23 mouse cellular contexts compared by ENCODE assay signal in the genomic region with DNA sequence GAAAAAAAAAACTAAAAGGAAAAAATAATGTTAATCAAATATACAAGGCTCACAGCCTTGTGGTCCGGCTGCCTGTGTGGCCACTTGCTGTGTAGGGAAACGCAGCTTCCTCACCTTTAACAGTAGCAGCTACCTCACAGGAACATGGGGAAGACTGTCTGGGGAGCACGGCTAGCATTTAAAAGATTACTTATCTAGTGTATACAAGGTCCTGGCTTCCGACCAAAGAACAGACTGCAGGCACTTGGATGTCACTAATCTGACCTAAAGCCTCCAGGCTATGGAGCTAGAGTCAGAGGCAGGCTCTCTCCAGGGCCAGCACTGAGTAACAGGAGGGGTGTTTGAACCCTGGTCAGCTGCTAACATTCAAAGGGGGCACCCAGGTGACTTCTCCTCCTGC. TPM values are rescaled to one million over a fixed set of nuclear protein-coding genes. Genes with fewer than 3 reads are reported as not detected.
DNase-seq lines count a peak whose midpoint lies in the region; ATAC-seq and TF ChIP-seq lines count a peak whose summit lies in the region.
"Had no signal": no experiment of that assay in that cellular context is flagged by ENCODE, and none has a peak within 500 bp of the region (broad histone marks: within the 10 kb centered on the region; RNA-seq: fewer than 3 reads in every experiment).

No protein-coding gene starts in this region.

- DNase-seq in CD4-positive, CD25-positive, alpha-beta regulatory T cell, adult 2 months (ENCODE audit: low read depth, low spot score), result peak; percentile 24
- peak; percentile 48 for DNase-seq in lung, postnatal 36 days
- DNase-seq in lung, adult 18-20 months, result no peak
- DNase-seq in thymus, postnatal 4 days, result peak; percentile 51
- no peak for DNase-seq in thymus, postnatal 0 days (ENCODE audit: low spot score)
- DNase-seq: adrenal gland, postnatal 36 days; cerebellum, adult 11-12 months; cerebellum, postnatal 14 days; kidney, postnatal 4 days; liver, embryonic 13.5 days; retina, postnatal 1 day had no signal

- WGBS in small intestine, adult 2 months, result 29% methylated on average over 4 of the region's 4 CpGs
- 91% methylated on average over 4 of the region's 4 CpGs for WGBS in hindbrain, embryonic 16.5 days

- peak overlapping the region; percentile 16; the same call in 1 of the 2 replicates for H3K27ac ChIP-seq in small intestine, adult 2 months (ENCODE audit: insufficient read depth, low read depth, low read length)
- no peak overlapping the region for H3K27ac ChIP-seq in hindbrain, embryonic 16.5 days (ENCODE audit: low read depth, low read length)
- H3K27ac ChIP-seq: heart, embryonic 10.5 days; hindbrain, embryonic 10.5 days; hindbrain, postnatal 0 days; liver, embryonic 13.5 days; lung, embryonic 15.5 days; midbrain, embryonic 15.5 days; neural tube, embryonic 13.5 days had no signal

- no peaks in the 10 kb centered on the region for H3K27me3 ChIP-seq in small intestine, adult 2 months (ENCODE audit: control insufficient read depth, insufficient read depth, low read length)
- no peaks in the 10 kb centered on the region for H3K27me3 ChIP-seq in hindbrain, embryonic 16.5 days (replicated peaks; ENCODE audit: control insufficient read depth, insufficient read depth, low read length)
- H3K27me3 ChIP-seq: kidney, embryonic 15.5 days; liver, embryonic 13.5 days; lung, embryonic 15.5 days; midbrain, embryonic 15.5 days; neural tube, embryonic 13.5 days; Patski had no signal

- no peaks in the 10 kb centered on the region for H3K9me3 ChIP-seq in hindbrain, embryonic 16.5 days (ENCODE audit: control insufficient read depth, low read length)
- H3K9me3 ChIP-seq: liver, embryonic 13.5 days; lung, embryonic 15.5 days; midbrain, embryonic 15.5 days; neural tube, embryonic 13.5 days had no signal

- no peak for TF ChIP-seq CTCF in small intestine, adult 2 months (IDR thresholded peaks at IDR 0.05; ENCODE audit: extremely low read depth, insufficient read length, insufficient replicate concordance, low read depth, low read length)

- no peaks in the 10 kb centered on the region for H3K36me3 ChIP-seq in small intestine, adult 2 months (ENCODE audit: control insufficient read depth, insufficient read depth, low read length)
- H3K36me3 ChIP-seq in hindbrain, embryonic 16.5 days (ENCODE audit: control insufficient read depth, insufficient read depth, low read length), result no peaks in the 10 kb centered on the region
- H3K36me3 ChIP-seq: heart, embryonic 10.5 days; hindbrain, embryonic 10.5 days; kidney, embryonic 15.5 days; liver, embryonic 13.5 days; lung, embryonic 15.5 days; midbrain, embryonic 15.5 days; neural tube, embryonic 13.5 days had no signal

- H3K4me1 ChIP-seq in small intestine, adult 2 months (ENCODE audit: control insufficient read depth, insufficient read depth, insufficient read length, low read length), result no peaks in the 10 kb centered on the region
- no peaks in the 10 kb centered on the region for H3K4me1 ChIP-seq in hindbrain, embryonic 16.5 days (ENCODE audit: control insufficient read depth, insufficient read depth, low read depth, low read length)
- H3K4me1 ChIP-seq: hindbrain, embryonic 10.5 days; midbrain, embryonic 15.5 days; neural tube, embryonic 13.5 days had no signal

- H3K4me3 ChIP-seq in small intestine, adult 2 months (ENCODE audit: low read depth, low read length), result no peak overlapping the region; the same call in 1 of the 2 replicates
- no peak overlapping the region for H3K4me3 ChIP-seq in hindbrain, embryonic 16.5 days (ENCODE audit: low read length)
- H3K4me3 ChIP-seq: heart, embryonic 10.5 days; hindbrain, embryonic 10.5 days; kidney, embryonic 15.5 days; liver, embryonic 13.5 days; lung, embryonic 15.5 days; midbrain, embryonic 15.5 days; neural tube, embryonic 13.5 days had no signal

- TF ChIP-seq POLR2A in small intestine, adult 2 months (IDR thresholded peaks at IDR 0.05; ENCODE audit: low read depth, low read length), result no peak

- no peak overlapping the region for H3K4me2 ChIP-seq in hindbrain, embryonic 16.5 days (ENCODE audit: low read length)
- H3K4me2 ChIP-seq: kidney, embryonic 15.5 days; liver, embryonic 13.5 days; lung, embryonic 15.5 days; midbrain, embryonic 15.5 days; neural tube, embryonic 13.5 days had no signal

- no peak overlapping the region for H3K9ac ChIP-seq in hindbrain, embryonic 16.5 days (ENCODE audit: low read depth, low read length)
- H3K9ac ChIP-seq: kidney, embryonic 15.5 days; liver, embryonic 13.5 days; lung, embryonic 15.5 days; midbrain, embryonic 15.5 days; neural tube, embryonic 13.5 days had no signal

- ATAC-seq in CD4-positive, CD25-positive, alpha-beta regulatory T cell, adult 4 months, result no peak
- ATAC-seq in hindbrain, embryonic 16.5 days, result no peak
- ATAC-seq: hindbrain, postnatal 0 days; intestine, postnatal 0 days; midbrain, embryonic 15.5 days; Patski had no signal

RNA-seq across cellular contexts. Expression of gene Sdhb, which starts 15.0 kb away (rescaled TPM):
- 100 to 1,000 TPM; 250 to 293 TPM for polyA plus RNA-seq in CD4-positive, CD25-positive, alpha-beta regulatory T cell, adult 4 months (2017; shearing (Covaris generic))
- 434 and 468 TPM in 2 replicates for polyA plus RNA-seq in thymus, postnatal 0 days (2015; fragmentation: Nextera tagmentation; extraction: Ambion mirVana)
- 304 and 515 TPM in 2 replicates for polyA plus RNA-seq in small intestine, adult 2 months (2012; rRNA removed)
- 490 and 530 TPM in 2 replicates for polyA plus RNA-seq in hindbrain, embryonic 16.5 days (2015; fragmentation: Nextera tagmentation; extraction: Ambion mirVana)

RNA-seq across cellular contexts. Expression of gene Padi2, which starts 39.9 kb away (rescaled TPM):
- polyA plus RNA-seq in CD4-positive, CD25-positive, alpha-beta regulatory T cell, adult 4 months (2017; shearing (Covaris generic)), result 10 to 100 TPM; 11.4 to 13.8 TPM
- polyA plus RNA-seq in thymus, postnatal 0 days (2015; fragmentation: Nextera tagmentation; extraction: Ambion mirVana), result 13.6 and 14.8 TPM in 2 replicates
- 2.3 and 5.3 TPM in 2 replicates for polyA plus RNA-seq in small intestine, adult 2 months (2012; rRNA removed)
- polyA plus RNA-seq in hindbrain, embryonic 16.5 days (2015; fragmentation: Nextera tagmentation; extraction: Ambion mirVana), result 2.4 and 2.7 TPM in 2 replicates

RNA-seq across cellular contexts. Expression of gene Atp13a2, which starts 40.6 kb away (rescaled TPM):
- 1 to 10 TPM; 4.0 to 5.9 TPM for polyA plus RNA-seq in CD4-positive, CD25-positive, alpha-beta regulatory T cell, adult 4 months (2017; shearing (Covaris generic))
- 39.0 and 41.8 TPM in 2 replicates for polyA plus RNA-seq in thymus, postnatal 0 days (2015; fragmentation: Nextera tagmentation; extraction: Ambion mirVana)
- 63.0 and 76.6 TPM in 2 replicates for polyA plus RNA-seq in small intestine, adult 2 months (2012; rRNA removed)
- polyA plus RNA-seq in hindbrain, embryonic 16.5 days (2015; fragmentation: Nextera tagmentation; extraction: Ambion mirVana), result 185 and 196 TPM in 2 replicates

Comparison
In these comparisons a context has a peak if more than half of its experiments do, and no peak if none do; other contexts are left out.
1. DNase-seq: peak in CD4-positive, CD25-positive, alpha-beta regulatory T cell, adult 2 months (single experiment), lung, postnatal 36 days (single experiment) and thymus, postnatal 4 days (single experiment); none in lung, adult 18-20 months (0 of 2) and thymus, postnatal 0 days (single experiment).